Mouse (Mus musculus) brown adipose tissue, adult 24 weeks (tissue): Measurements from ENCODE around the gene Prickle1. TPM values are rescaled to one million over a fixed set of nuclear protein-coding genes. Genes with fewer than 3 reads are reported as not detected.

Experiments used
- H3K27ac ChIP-seq: fragments of 200-500 bp; replicated peaks from 2 replicates; pipeline ENCODE4 v1.5.1; 2012; ENCODE audit warnings: low read depth, mild to moderate bottlenecking, low read length
- H3K4me1 ChIP-seq: fragments of 200-500 bp; 2 replicates; pipeline ENCODE4 v1.6.1; 2012; ENCODE audit warnings: low read length, mixed read lengths; ENCODE audit not compliant: control insufficient read depth, insufficient read depth, insufficient read length
- H3K4me3 ChIP-seq: fragments of 200-500 bp; 2 replicates; pipeline ENCODE4 v1.5.1; 2012; ENCODE audit warnings: low read depth, mild to moderate bottlenecking, low read length, moderate library complexity; ENCODE audit not compliant: insufficient read depth
- polyA plus RNA-seq: library from polyadenylated mRNA; stranded (reverse); fragments of >200 nt; gene quantifications from 2 replicates; pipeline ENCODE4 v1.2.4, GENCODE M21; 2012; ENCODE audit not compliant: missing spikeins, insufficient read depth, insufficient read length

Prickle1 gene
- polyA plus RNA-seq, 1 experiment = 2.4 TPM

GRCm38 (mm10) chr15:93610721-93611201 is 15.1 kb upstream of the Prickle1 start:
- H3K27ac ChIP-seq = no peak overlapping the region
- no peaks in the 10 kb centered on the region for H3K4me1 ChIP-seq
- no peak overlapping the region for H3K4me3 ChIP-seq

GRCm38 (mm10) chr15:93610288-93610687 is 14.6 kb upstream of the Prickle1 start:
- no peak overlapping the region for H3K27ac ChIP-seq
- no peak overlapping the region for H3K4me3 ChIP-seq
- no peaks in the 10 kb centered on the region for H3K4me1 ChIP-seq

GRCm38 (mm10) chr15:93602850-93603249 is 7.2 kb upstream of the Prickle1 start:
- Histone ChIP-seq H3K27ac (no peak overlapping the region), H3K4me3 (no peak overlapping the region)

GRCm38 (mm10) chr15:93601461-93602015 is 5.8 kb upstream of the Prickle1 start:
- Histone ChIP-seq H3K4me1 (no peaks in the 10 kb centered on the region), H3K27ac (no peak overlapping the region), H3K4me3 (no peak overlapping the region)

More at GRCm38 (mm10) chr15:93602850-93603249, 7.2 kb upstream of the Prickle1 start:
- H3K4me1 ChIP-seq = no peaks in the 10 kb centered on the region

GRCm38 (mm10) chr15:93596991-93597390 is 1.3 kb upstream of the Prickle1 start:
- H3K27ac ChIP-seq = no peak overlapping the region
- H3K4me1 ChIP-seq = peaks cover under 1% of the 10 kb centered on the region; the same call in 1 of the 2 replicates
- no peak overlapping the region for H3K4me3 ChIP-seq

GRCm38 (mm10) chr15:93596285-93596684 is 594 bp upstream of the Prickle1 start:
- H3K4me1 ChIP-seq = peaks cover 4% of the 10 kb centered on the region; the same call in 1 of the 2 replicates
- no peak overlapping the region for H3K27ac ChIP-seq
- H3K4me3 ChIP-seq = peak overlapping the region; percentile 85

GRCm38 (mm10) chr15:93594888-93595698 is 598 bp downstream of the Prickle1 start:
- peaks cover 4% of the 10 kb centered on the region; the same call in 1 of the 2 replicates for H3K4me1 ChIP-seq
- peak overlapping the region; percentile 85 for H3K4me3 ChIP-seq
- no peak overlapping the region for H3K27ac ChIP-seq

GRCm38 (mm10) chr15:93594296-93594887 is 1.3 kb downstream of the Prickle1 start:
- Histone ChIP-seq H3K4me1 (peaks cover 4% of the 10 kb centered on the region; the same call in 1 of the 2 replicates), H3K27ac (no peak overlapping the region), H3K4me3 (peak overlapping the region; percentile 85; the same call in 1 of the 2 replicates)

GRCm38 (mm10) chr15:93592596-93592995 is 3.1 kb downstream of the Prickle1 start:
- Histone ChIP-seq H3K4me1 (peaks cover 4% of the 10 kb centered on the region; the same call in 1 of the 2 replicates), H3K27ac (no peak overlapping the region), H3K4me3 (no peak overlapping the region)

GRCm38 (mm10) chr15:93591831-93592321 is 3.8 kb downstream of the Prickle1 start:
- no peak overlapping the region for H3K27ac ChIP-seq
- peaks cover 4% of the 10 kb centered on the region; the same call in 1 of the 2 replicates for H3K4me1 ChIP-seq
- H3K4me3 ChIP-seq = peak overlapping the region; percentile 8

GRCm38 (mm10) chr15:93591371-93591770 is 4.3 kb downstream of the Prickle1 start:
- H3K4me3 ChIP-seq = no peak overlapping the region
- H3K27ac ChIP-seq = no peak overlapping the region
- peaks cover 4% of the 10 kb centered on the region; the same call in 1 of the 2 replicates for H3K4me1 ChIP-seq

GRCm38 (mm10) chr15:93588401-93588800 is 7.3 kb downstream of the Prickle1 start:
- Histone ChIP-seq H3K4me3 (no peak overlapping the region), H3K4me1 (peaks cover 4% of the 10 kb centered on the region; the same call in 1 of the 2 replicates), H3K27ac (no peak overlapping the region)

- no peak overlapping the region for H3K27ac ChIP-seq
- H3K4me1 ChIP-seq = peaks cover 4% of the 10 kb centered on the region; the same call in 1 of the 2 replicates
- H3K4me3 ChIP-seq = no peak overlapping the region
These were observed 8.0 kb downstream of the Prickle1 start for GRCm38 (mm10) chr15:93587660-93588059.

- Histone ChIP-seq H3K4me1 (no peaks in the 10 kb centered on the region), H3K4me3 (no peak overlapping the region), H3K27ac (no peak overlapping the region)
These were observed 12.6 kb downstream of the Prickle1 start for GRCm38 (mm10) chr15:93583051-93583450.

GRCm38 (mm10) chr15:93581736-93582135 is 14.0 kb downstream of the Prickle1 start:
- Histone ChIP-seq H3K4me3 (no peak overlapping the region), H3K27ac (no peak overlapping the region)

More at GRCm38 (mm10) chr15:93581736-93582135, 14.0 kb downstream of the Prickle1 start:
- no peaks in the 10 kb centered on the region for H3K4me1 ChIP-seq
